Mouse (Mus musculus): ENCODE results near the gene Heatr5a. TPM values are rescaled to one million over a fixed set of nuclear protein-coding genes. Genes with fewer than 3 reads are reported as not detected.

Heatr5a gene
- polyA plus RNA-seq, 1 experiment from 2014 or later, result 7.9 TPM

GRCm38 (mm10) chr12:51851155-51851554 is 120.0 kb downstream of the Heatr5a start:
- Histone ChIP-seq H3K4me2 (ENCODE audit: low read depth, low read length) (no peak overlapping the region), H3K36me3 (ENCODE audit: control insufficient read depth, insufficient read depth) (no peaks in the 10 kb centered on the region), H3K4me1 (ENCODE audit: control insufficient read depth, insufficient read depth, low read length) (no peaks in the 10 kb centered on the region), H3K4me3 (ENCODE audit: low read length) (no peak overlapping the region), H3K27ac (ENCODE audit: low read length) (no peak overlapping the region), H3K9me3 (replicated peaks; ENCODE audit: control insufficient read depth, low read length) (no peaks in the 10 kb centered on the region), H3K27me3 (ENCODE audit: control insufficient read depth, insufficient read depth, low read length) (no peaks in the 10 kb centered on the region), H3K9ac (ENCODE audit: low read length) (no peak overlapping the region)
- WGBS, result 83% methylated on average over 3 of the region's 3 CpGs
- ATAC-seq (replicated peaks; ENCODE audit: extremely low read depth, insufficient read depth, low FRiP score), result no peak

- Histone ChIP-seq H3K4me3 (ENCODE audit: low read length) (no peak overlapping the region), H3K9ac (ENCODE audit: low read length) (no peak overlapping the region), H3K27ac (ENCODE audit: low read length) (no peak overlapping the region), H3K4me2 (ENCODE audit: low read depth, low read length) (no peak overlapping the region), H3K27me3 (ENCODE audit: control insufficient read depth, insufficient read depth, low read length) (no peaks in the 10 kb centered on the region), H3K9me3 (replicated peaks; ENCODE audit: control insufficient read depth, low read length) (no peaks in the 10 kb centered on the region), H3K36me3 (ENCODE audit: control insufficient read depth, insufficient read depth) (no peaks in the 10 kb centered on the region), H3K4me1 (ENCODE audit: control insufficient read depth, insufficient read depth, low read length) (no peaks in the 10 kb centered on the region)
- ATAC-seq (replicated peaks; ENCODE audit: extremely low read depth, insufficient read depth, low FRiP score), result no peak
- 80% methylated on average over 4 of the region's 4 CpGs for WGBS
Measured at GRCm38 (mm10) chr12:51850339-51850738, 120.8 kb downstream of the Heatr5a start.

- Histone ChIP-seq H3K27ac (ENCODE audit: low read length) (no peak overlapping the region), H3K36me3 (ENCODE audit: control insufficient read depth, insufficient read depth) (no peaks in the 10 kb centered on the region), H3K27me3 (ENCODE audit: control insufficient read depth, insufficient read depth, low read length) (no peaks in the 10 kb centered on the region), H3K4me1 (ENCODE audit: control insufficient read depth, insufficient read depth, low read length) (no peaks in the 10 kb centered on the region), H3K9ac (ENCODE audit: low read length) (no peak overlapping the region), H3K4me2 (ENCODE audit: low read depth, low read length) (no peak overlapping the region), H3K9me3 (replicated peaks; ENCODE audit: control insufficient read depth, low read length) (no peaks in the 10 kb centered on the region), H3K4me3 (ENCODE audit: low read length) (no peak overlapping the region)
- 74% methylated on average over 2 of the region's 2 CpGs for WGBS
- ATAC-seq (replicated peaks; ENCODE audit: extremely low read depth, insufficient read depth, low FRiP score), result no peak
Measured at GRCm38 (mm10) chr12:51849902-51850301, 121.2 kb downstream of the Heatr5a start.

- H3K27me3 ChIP-seq (ENCODE audit: control insufficient read depth, insufficient read depth, low read length), result no peaks in the 10 kb centered on the region
- H3K9me3 ChIP-seq (replicated peaks; ENCODE audit: control insufficient read depth, low read length), result no peaks in the 10 kb centered on the region
- no peak overlapping the region for H3K9ac ChIP-seq (ENCODE audit: low read length)
- H3K4me1 ChIP-seq (ENCODE audit: control insufficient read depth, insufficient read depth, low read length), result peaks cover 13% of the 10 kb centered on the region
- 53% methylated on average over 9 of the region's 9 CpGs for whole genome bisulfite sequencing
- no peaks in the 10 kb centered on the region for H3K36me3 ChIP-seq (ENCODE audit: control insufficient read depth, insufficient read depth)
- no peak for ATAC-seq (replicated peaks; ENCODE audit: extremely low read depth, insufficient read depth, low FRiP score)
- no peak overlapping the region for H3K27ac ChIP-seq (ENCODE audit: low read length)
- H3K4me3 ChIP-seq (ENCODE audit: low read length), result no peak overlapping the region
- no peak overlapping the region for H3K4me2 ChIP-seq (ENCODE audit: low read depth, low read length)
Measured at GRCm38 (mm10) chr12:51847953-51848680, 123.0 kb downstream of the Heatr5a start.

- H3K36me3 ChIP-seq (ENCODE audit: control insufficient read depth, insufficient read depth), result no peaks in the 10 kb centered on the region
- H3K9me3 ChIP-seq (replicated peaks; ENCODE audit: control insufficient read depth, low read length), result no peaks in the 10 kb centered on the region
- H3K4me1 ChIP-seq (ENCODE audit: control insufficient read depth, insufficient read depth, low read length), result peaks cover 16% of the 10 kb centered on the region
- peak overlapping the region; percentile 88 for H3K4me2 ChIP-seq (ENCODE audit: low read depth, low read length)
- no peak overlapping the region for H3K9ac ChIP-seq (ENCODE audit: low read length)
- no peak for ATAC-seq (replicated peaks; ENCODE audit: extremely low read depth, insufficient read depth, low FRiP score)
- peak overlapping the region; percentile 82 for H3K4me3 ChIP-seq (ENCODE audit: low read length)
- no peaks in the 10 kb centered on the region for H3K27me3 ChIP-seq (ENCODE audit: control insufficient read depth, insufficient read depth, low read length)
- peak overlapping the region; percentile 98 for H3K27ac ChIP-seq (ENCODE audit: low read length)
- 8% methylated on average over 1 of the region's 1 CpGs for WGBS
Measured at GRCm38 (mm10) chr12:51845261-51845660, 125.9 kb downstream of the Heatr5a start.

GRCm38 (mm10) chr12:51844771-51845256 is 126.3 kb downstream of the Heatr5a start:
- WGBS, result under 1% methylated on average over 17 of the region's 17 CpGs
- H3K9ac ChIP-seq (ENCODE audit: low read length), result peak overlapping the region; percentile 89
- H3K9me3 ChIP-seq (replicated peaks; ENCODE audit: control insufficient read depth, low read length), result no peaks in the 10 kb centered on the region
- peak overlapping the region; percentile 88 for H3K4me2 ChIP-seq (ENCODE audit: low read depth, low read length)
- ATAC-seq (replicated peaks; ENCODE audit: extremely low read depth, insufficient read depth, low FRiP score), result peak; percentile 99
- peak overlapping the region; percentile 98 for H3K27ac ChIP-seq (ENCODE audit: low read length)
- H3K36me3 ChIP-seq (ENCODE audit: control insufficient read depth, insufficient read depth), result no peaks in the 10 kb centered on the region
- peak overlapping the region; percentile 82 for H3K4me3 ChIP-seq (ENCODE audit: low read length)
- peaks cover 16% of the 10 kb centered on the region for H3K4me1 ChIP-seq (ENCODE audit: control insufficient read depth, insufficient read depth, low read length)
- no peaks in the 10 kb centered on the region for H3K27me3 ChIP-seq (ENCODE audit: control insufficient read depth, insufficient read depth, low read length)

- peak overlapping the region; percentile 82 for H3K4me3 ChIP-seq (ENCODE audit: low read length)
- H3K27ac ChIP-seq (ENCODE audit: low read length), result peak overlapping the region; percentile 98
- peak overlapping the region; percentile 89 for H3K9ac ChIP-seq (ENCODE audit: low read length)
- no peak for ATAC-seq (replicated peaks; ENCODE audit: extremely low read depth, insufficient read depth, low FRiP score)
- WGBS, result 28% methylated on average over 15 of the region's 15 CpGs
- H3K27me3 ChIP-seq (ENCODE audit: control insufficient read depth, insufficient read depth, low read length), result no peaks in the 10 kb centered on the region
- no peaks in the 10 kb centered on the region for H3K36me3 ChIP-seq (ENCODE audit: control insufficient read depth, insufficient read depth)
- H3K9me3 ChIP-seq (replicated peaks; ENCODE audit: control insufficient read depth, low read length), result no peaks in the 10 kb centered on the region
- peak overlapping the region; percentile 88 for H3K4me2 ChIP-seq (ENCODE audit: low read depth, low read length)
- peaks cover 16% of the 10 kb centered on the region for H3K4me1 ChIP-seq (ENCODE audit: control insufficient read depth, insufficient read depth, low read length)
Measured at GRCm38 (mm10) chr12:51843576-51844520, 127.3 kb downstream of the Heatr5a start.

- H3K36me3 ChIP-seq (ENCODE audit: control insufficient read depth, insufficient read depth), result no peaks in the 10 kb centered on the region
- H3K4me2 ChIP-seq (ENCODE audit: low read depth, low read length), result no peak overlapping the region
- ATAC-seq (replicated peaks; ENCODE audit: extremely low read depth, insufficient read depth, low FRiP score), result no peak
- H3K9ac ChIP-seq (ENCODE audit: low read length), result no peak overlapping the region
- no peaks in the 10 kb centered on the region for H3K27me3 ChIP-seq (ENCODE audit: control insufficient read depth, insufficient read depth, low read length)
- no peak overlapping the region for H3K27ac ChIP-seq (ENCODE audit: low read length)
- 49% methylated on average over 6 of the region's 6 CpGs for WGBS
- H3K4me3 ChIP-seq (ENCODE audit: low read length), result no peak overlapping the region
- H3K4me1 ChIP-seq (ENCODE audit: control insufficient read depth, insufficient read depth, low read length), result peaks cover 16% of the 10 kb centered on the region
- no peaks in the 10 kb centered on the region for H3K9me3 ChIP-seq (replicated peaks; ENCODE audit: control insufficient read depth, low read length)
Measured at GRCm38 (mm10) chr12:51842081-51842864, 128.8 kb downstream of the Heatr5a start.

All from heart, embryonic 16.5 days (tissue).